Comparison of ENCODE assay signal across 7 mouse cellular contexts in the genomic region with DNA sequence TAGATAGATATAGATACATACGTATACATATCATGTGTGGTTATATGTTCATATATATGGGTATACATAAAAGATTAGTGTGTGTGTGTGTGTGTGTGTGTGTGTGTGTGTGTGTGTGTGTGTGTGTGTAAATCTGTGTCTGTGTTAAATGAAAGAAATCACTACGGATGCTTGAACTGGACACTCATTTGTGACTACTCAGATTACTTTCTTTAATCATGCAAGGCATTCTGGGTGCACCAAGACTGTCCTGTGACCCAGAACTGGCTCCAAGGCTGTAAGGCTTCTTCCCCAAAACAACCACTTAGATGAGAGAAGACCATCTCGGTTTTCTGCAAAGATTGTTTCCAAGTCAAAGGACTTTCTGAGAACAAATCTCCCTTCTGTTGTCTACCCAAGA. TPM values are rescaled to one million over a fixed set of nuclear protein-coding genes. Genes with fewer than 3 reads are reported as not detected.
DNase-seq lines count a peak whose midpoint lies in the region; TF ChIP-seq lines count a peak whose summit lies in the region.
"Not testable (repeated sequence)": the region's sequence is repeated elsewhere in the genome, so short reads cannot be mapped to it uniquely, and the experiment has no call there.

No protein-coding gene starts in this region.

- not testable (repeated sequence) for H3K4me1 ChIP-seq in kidney, adult 2 months (ENCODE audit: control insufficient read depth, insufficient read depth, low read length); limb, embryonic 10.5 days

- 43% methylated on average over 3 of the region's 3 CpGs for WGBS in kidney, adult 2 months
- 69% methylated on average over 3 of the region's 3 CpGs for WGBS in limb, embryonic 10.5 days

- not testable (repeated sequence) for H3K4me3 ChIP-seq in kidney, adult 2 months (ENCODE audit: insufficient read depth, low read depth, low read length); limb, embryonic 10.5 days

- not testable (repeated sequence) for TF ChIP-seq CTCF in kidney, adult 2 months (conservative IDR thresholded peaks at IDR 0.05; ENCODE audit: insufficient read depth, insufficient read length, low read depth, low read length)

- not testable (repeated sequence) for H3K27ac ChIP-seq in kidney, adult 2 months (ENCODE audit: insufficient read depth, low read depth, low read length); limb, embryonic 10.5 days

- not testable (repeated sequence) for TF ChIP-seq POLR2A in kidney, adult 2 months (IDR thresholded peaks at IDR 0.05; ENCODE audit: low read depth, low read length)

- peak; percentile 17 for DNase-seq in Muller cell, postnatal 12 days (ENCODE audit: inconsistent ontology term)
- peak; percentile 38 for DNase-seq in embryo, embryonic 11 days
- peak; percentile 27 to 34 for DNase-seq in frontal cortex, postnatal 10 days (ENCODE audit: low spot score in 2 of 2)
- peak; percentile 31 for DNase-seq in kidney, adult 2 months
- DNase-seq in limb, embryonic 10.5 days (ENCODE audit: low spot score): peak; percentile 66
- DNase-seq in naive thymus-derived CD4-positive, alpha-beta T cell, adult 2 months (ENCODE audit: low read depth): peak; percentile 38
- peak; percentile 50 for DNase-seq in splenic B cell, adult 2 months (ENCODE audit: low read depth, low spot score)

- H3K36me3 ChIP-seq in kidney, adult 2 months (ENCODE audit: control insufficient read depth, insufficient read depth, low read length); limb, embryonic 10.5 days; splenic B cell, adult 2 months (ENCODE audit: control insufficient read depth, insufficient read depth, low read length, poor library complexity, severe bottlenecking): not testable (repeated sequence)

- H3K27me3 ChIP-seq in kidney, adult 2 months (replicated peaks; ENCODE audit: control insufficient read depth, insufficient read depth, low read length); splenic B cell, adult 2 months (ENCODE audit: control insufficient read depth, insufficient read depth, low read length, poor library complexity, severe bottlenecking): not testable (repeated sequence)
- H3K27me3 ChIP-seq in limb, embryonic 10.5 days (ENCODE audit: low read depth, poor library complexity, severe bottlenecking): peaks cover 59% of the 10 kb centered on the region

- not testable (repeated sequence) for H3K9me3 ChIP-seq in limb, embryonic 10.5 days (replicated peaks)

RNA-seq across cellular contexts. Expression of a gene that starts 4.8 kb away (rescaled TPM):
- polyA plus RNA-seq in kidney, adult 2 months (2012; rRNA removed): 4.8 and 6.4 TPM in 2 replicates
- polyA plus RNA-seq in limb, embryonic 10.5 days (2016; fragmentation: Nextera tagmentation; extraction: Ambion mirVana): 3.0 and 3.3 TPM in 2 replicates

RNA-seq across cellular contexts. Expression of a gene that starts 44.2 kb away (rescaled TPM):
- polyA plus RNA-seq in kidney, adult 2 months (2012; rRNA removed): 15.6 and 16.7 TPM in 2 replicates
- polyA plus RNA-seq in limb, embryonic 10.5 days (2016; fragmentation: Nextera tagmentation; extraction: Ambion mirVana): 1.0 and 1.1 TPM in 2 replicates

RNA-seq across cellular contexts. Expression of a gene that starts 50.8 kb away (rescaled TPM):
- polyA plus RNA-seq in kidney, adult 2 months (2012; rRNA removed): 3.3 and 3.7 TPM in 2 replicates
- 0.11 TPM in 1 of 2 replicates, not detected in the other for polyA plus RNA-seq in limb, embryonic 10.5 days (2016; fragmentation: Nextera tagmentation; extraction: Ambion mirVana)
